Mouse (Mus musculus): Measurements from ENCODE around the gene Smarcad1. TPM values are rescaled to one million over a fixed set of nuclear protein-coding genes. Genes with fewer than 3 reads are reported as not detected.

Smarcad1 gene
- polyA plus RNA-seq (2012; ENCODE audit: low replicate concordance), result 8.9 and 10.9 TPM in 2 replicates

DNA sequence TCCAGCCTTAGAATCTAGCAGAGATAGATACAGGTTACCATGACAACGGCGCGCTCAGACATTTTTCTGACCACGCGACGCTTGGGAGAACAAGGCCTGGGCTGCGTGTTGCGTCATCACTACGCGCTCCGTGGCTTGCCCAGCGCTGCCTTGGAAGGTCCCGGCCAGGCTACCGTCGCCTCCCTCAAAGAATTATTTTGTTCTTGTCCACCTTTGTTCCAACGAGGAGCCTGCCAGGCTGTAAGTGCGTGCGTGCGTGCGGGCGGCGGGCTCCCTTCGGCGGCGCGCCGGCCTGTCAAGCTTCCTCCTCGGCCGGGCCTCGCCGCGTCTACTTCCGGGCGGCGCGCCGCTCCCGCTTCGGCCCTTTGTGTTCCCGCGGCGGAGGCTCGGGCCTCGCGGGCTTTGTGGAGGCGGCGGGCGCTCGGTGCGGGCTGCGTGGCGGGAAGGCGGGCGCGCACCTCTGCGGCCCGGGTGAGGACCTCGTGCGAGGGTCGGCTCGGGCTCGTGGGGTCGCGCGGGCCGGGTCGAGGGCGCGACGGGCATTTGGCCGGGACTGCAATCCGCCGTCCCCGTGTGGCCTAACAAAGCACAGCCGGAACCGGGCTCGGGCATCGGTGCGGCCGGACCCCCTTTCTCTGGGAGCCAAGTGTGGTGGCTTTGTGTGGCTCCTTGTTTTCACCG, at the start of gene Smarcad1:
Gene Smarcad1, plus strand, starts transcription at position 93 of the 681 bp plus-strand sequence.

GRCm38 (mm10) chr6:65144621-65145205, 102.3 kb downstream of the Smarcad1 start, which contains the start of gene Hpgds:
TSS of gene Hpgds (minus strand) at chr6:65144908.

Other genes starting within 250 kb of the Smarcad1 start
- gene Hpgds, start 102.3 kb downstream of the Smarcad1 start, polyA plus RNA-seq (2012; ENCODE audit: low replicate concordance), result 0.51 and 0.56 TPM in 2 replicates

All from leukemia stem cell, adult 10-12 weeks (primary cell).